Mouse (Mus musculus): ENCODE measurements around the gene Tef. TPM values are rescaled to one million over a fixed set of nuclear protein-coding genes. Genes with fewer than 3 reads are reported as not detected.
A peak's percentile ranks its signal among the peaks of the same experiment; 100 is the strongest.

Tef gene
- total and polyA plus RNA-seq, 3 experiments, result 12.3 to 21.7 TPM; not detected in 1

- TF ChIP-seq TCF12 (IDR thresholded peaks at IDR 0.05; ENCODE audit: low read depth, low read length) (no peak), GABPA (IDR thresholded peaks at IDR 0.05; ENCODE audit: low read depth, low read length) (no peak), JUND (IDR thresholded peaks at IDR 0.05; ENCODE audit: low read depth, low read length) (no peak), MYC (IDR thresholded peaks at IDR 0.05; ENCODE audit: low read depth, low read length) (no peak), ETS1 (IDR thresholded peaks at IDR 0.05; ENCODE audit: low read depth, low read length) (no peak), POLR2A (IDR thresholded peaks at IDR 0.05; ENCODE audit: control insufficient read depth in 1 of 2, insufficient read depth in 1 of 2, low read depth in 1 of 2, low read length in 2 of 2, poor library complexity in 1 of 2) (no peak), USF2 (IDR thresholded peaks at IDR 0.05; ENCODE audit: borderline replicate concordance in 1 of 2, insufficient read depth in 1 of 2, low read depth in 1 of 2, low read length in 2 of 2) (no peak), TBP (IDR thresholded peaks at IDR 0.05; ENCODE audit: low read depth, low read length) (no peak), MYB (IDR thresholded peaks at IDR 0.05; ENCODE audit: low read depth, low read length) (no peak)
- Histone ChIP-seq H3K36me3 (ENCODE audit: control insufficient read depth in 1 of 2, insufficient read depth in 2 of 2, low read length in 2 of 2) (no peaks in the 10 kb centered on the region; a peak in 1 of 4 replicates), H3K27ac (ENCODE audit: control insufficient read depth, low read depth, low read length) (no peak overlapping the region), H3K4me1 (ENCODE audit: control insufficient read depth in 1 of 2, insufficient read depth in 2 of 2, low read length in 2 of 2) (peaks cover 0 to 9% of the 10 kb centered on the region in 2 experiments; a peak in 2 of 4 replicates), H3K9me3 (replicated peaks; ENCODE audit: insufficient read depth, low read length) (no peaks in the 10 kb centered on the region), H3K27me3 (ENCODE audit: control insufficient read depth in 1 of 2, insufficient read depth in 2 of 2, low read length in 2 of 2) (no peaks in the 10 kb centered on the region), H3K9ac (ENCODE audit: control insufficient read depth, low read depth, low read length, poor library complexity, severe bottlenecking) (no peak overlapping the region), H3K79me2 (ENCODE audit: control insufficient read depth, insufficient read depth, low read length, poor library complexity) (no peaks in the 10 kb centered on the region), H3K4me3 (ENCODE audit: control insufficient read depth in 1 of 2, insufficient read depth in 1 of 2, low read depth in 2 of 2, low read length in 2 of 2) (no peak overlapping the region)
- DNase-seq (ENCODE audit: low read depth, low spot score), result no peak
These were observed 27.6 kb upstream of the Tef start for GRCm38 (mm10) chr15:81774505-81775171.

DNA sequence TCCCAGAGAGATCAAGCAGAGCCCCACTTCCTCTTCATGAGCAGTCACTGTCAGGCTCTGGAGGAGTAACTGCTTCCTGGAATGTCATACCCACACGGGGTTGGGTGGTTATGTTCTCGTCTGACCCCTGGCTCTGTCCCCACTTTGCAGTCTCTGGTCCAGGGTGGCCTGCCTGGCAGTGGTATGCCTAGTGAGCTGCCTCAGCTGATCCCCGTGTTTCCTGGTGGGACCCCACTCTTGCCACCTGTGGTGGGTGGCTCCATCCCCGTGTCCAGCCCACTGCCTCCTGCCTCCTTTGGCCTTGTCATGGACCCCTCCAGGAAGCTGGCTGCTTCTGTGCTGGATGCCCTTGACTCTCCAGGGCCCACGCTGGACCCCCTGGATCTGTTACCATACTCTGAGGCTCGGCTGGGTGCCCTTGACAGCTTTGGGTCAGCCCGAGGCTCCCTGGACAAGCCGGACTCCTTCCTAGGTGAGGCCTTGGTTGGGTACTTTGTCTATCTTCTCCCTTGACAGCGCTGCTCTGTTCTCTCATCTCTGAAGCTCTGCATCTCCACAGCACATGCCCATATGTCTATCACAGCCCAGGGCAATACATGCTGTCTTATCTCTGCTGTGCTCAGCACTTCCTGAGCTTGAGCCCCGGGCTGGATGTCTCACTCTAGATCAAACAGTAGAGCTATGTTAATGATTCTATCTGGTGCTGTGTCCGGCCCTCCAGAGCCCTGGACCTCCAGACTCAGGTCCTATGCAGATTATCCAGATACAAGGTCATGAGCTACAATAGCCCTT, 25.4 kb upstream of the Tef start:
- Histone ChIP-seq H3K9me3 (replicated peaks; ENCODE audit: insufficient read depth, low read length) (no peaks in the 10 kb centered on the region), H3K79me2 (ENCODE audit: control insufficient read depth, insufficient read depth, low read length, poor library complexity) (no peaks in the 10 kb centered on the region), H3K4me1 (ENCODE audit: control insufficient read depth in 1 of 2, insufficient read depth in 2 of 2, low read length in 2 of 2) (peaks cover 0 to 9% of the 10 kb centered on the region in 2 experiments; a peak in 2 of 4 replicates), H3K27ac (ENCODE audit: control insufficient read depth, low read depth, low read length) (no peak overlapping the region), H3K27me3 (ENCODE audit: control insufficient read depth in 1 of 2, insufficient read depth in 2 of 2, low read length in 2 of 2) (no peaks in the 10 kb centered on the region), H3K4me3 (ENCODE audit: control insufficient read depth in 1 of 2, insufficient read depth in 1 of 2, low read depth in 2 of 2, low read length in 2 of 2) (no peak overlapping the region), H3K36me3 (ENCODE audit: control insufficient read depth in 1 of 2, insufficient read depth in 2 of 2, low read length in 2 of 2) (no peaks in the 10 kb centered on the region; a peak in 1 of 4 replicates), H3K9ac (ENCODE audit: control insufficient read depth, low read depth, low read length, poor library complexity, severe bottlenecking) (no peak overlapping the region)
- TF ChIP-seq GATA1 (IDR thresholded peaks at IDR 0.05; ENCODE audit: low read depth, low read length) (peak; percentile 54), CHD1 (IDR thresholded peaks at IDR 0.05; ENCODE audit: low read depth, low read length) (no peak), UBTF (IDR thresholded peaks at IDR 0.05; ENCODE audit: borderline replicate concordance, insufficient read depth, low read depth, low read length) (no peak), SIN3A (IDR thresholded peaks at IDR 0.05; ENCODE audit: low read length) (no peak), GABPA (IDR thresholded peaks at IDR 0.05; ENCODE audit: low read depth, low read length) (no peak), HCFC1 (IDR thresholded peaks at IDR 0.05; ENCODE audit: low read depth, low read length) (no peak), MYC (IDR thresholded peaks at IDR 0.05; ENCODE audit: low read depth, low read length) (0 out of 2 replicates have a peak, but pooled peaks have one; percentile 19), MAFK (IDR thresholded peaks at IDR 0.05; ENCODE audit: borderline replicate concordance, low read depth, low read length) (peak; percentile 80), SMC3 (IDR thresholded peaks at IDR 0.05; ENCODE audit: low read depth, low read length) (no peak), MEF2A (IDR thresholded peaks at IDR 0.05; ENCODE audit: extremely low read depth, insufficient replicate concordance, low read depth, low read length, poor library complexity, severe bottlenecking) (no peak)
- peak; percentile 51 for DNase-seq (ENCODE audit: low read depth, low spot score)

Measured in MEL (cell line).